Mouse (Mus musculus): ENCODE measurements at regions not wholly inside any gene's neighbourhood (a gene's known extent, or its start where the extent isn't known, plus 50 kb on each side); places are given as distances from the start of the nearest gene placed in this dataset.
A peak's percentile ranks its signal among the peaks of the same experiment; 100 is the strongest.

DNA sequence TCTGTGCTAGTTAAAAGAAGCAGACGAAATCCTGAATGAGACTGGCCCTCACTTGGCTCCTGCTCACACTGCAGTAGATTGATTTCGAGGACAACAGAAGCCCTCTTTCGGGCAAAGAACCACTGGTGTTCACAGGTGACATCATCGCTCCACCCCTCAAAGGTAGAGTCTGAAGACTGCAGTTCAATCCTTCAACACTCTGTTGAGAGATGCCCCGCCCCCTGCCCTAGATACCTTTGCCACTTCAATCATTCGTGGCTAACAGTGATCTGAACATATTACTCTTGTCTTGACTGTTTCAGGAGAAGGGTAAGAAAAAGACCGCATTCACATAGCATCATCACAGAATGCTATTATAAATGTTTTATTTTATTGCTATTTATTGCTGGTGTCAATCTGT is 205.5 kb upstream of the Gadl1 start:
- DNase-seq (ENCODE audit: low spot score) (no peak), ATAC-seq (no peak)
- H3K9me3 ChIP-seq (ENCODE audit: low read length) = no peaks in the 10 kb centered on the region
- H3K4me2 ChIP-seq (replicated peaks; ENCODE audit: low read depth, low read length) = no peak overlapping the region
- no peak overlapping the region for H3K27ac ChIP-seq (ENCODE audit: low read length)
- no peaks in the 10 kb centered on the region for H3K4me1 ChIP-seq (ENCODE audit: insufficient read depth, low read depth, low read length)
- H3K4me3 ChIP-seq (ENCODE audit: low read depth, low read length) = no peak overlapping the region
- WGBS = 83% methylated on average over 7 of the region's 7 CpGs
- TF ChIP-seq CTCF (IDR thresholded peaks at IDR 0.05) (no peak), EP300 (IDR thresholded peaks at IDR 0.05) (no peak)
- no peaks in the 10 kb centered on the region for H3K36me3 ChIP-seq (ENCODE audit: insufficient read depth, low read length)
- H3K9ac ChIP-seq (replicated peaks; ENCODE audit: low read depth) = no peak overlapping the region
- H3K27me3 ChIP-seq (replicated peaks; ENCODE audit: insufficient read depth, low read length) = no peaks in the 10 kb centered on the region

DNA sequence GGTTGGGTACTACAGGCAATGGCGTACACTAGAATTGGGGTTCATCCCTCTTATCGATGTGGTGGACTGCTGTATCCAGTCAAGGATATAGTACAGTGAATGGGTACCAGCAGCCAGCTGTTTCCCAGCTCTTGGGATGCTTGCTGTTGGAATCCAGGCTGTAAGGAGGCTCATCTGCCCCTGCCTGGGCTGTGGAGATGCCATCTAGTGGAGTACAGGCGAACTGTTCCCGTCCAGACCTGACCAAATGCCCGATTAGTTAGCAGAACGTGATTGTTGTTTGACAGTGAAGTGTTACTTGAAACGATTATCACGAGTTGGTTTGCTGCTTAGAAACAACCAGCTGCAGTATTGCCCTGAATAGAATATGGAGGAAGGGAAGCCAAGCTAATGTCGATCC is 205.0 kb upstream of the Gadl1 start:
- WGBS = 26% methylated on average over 9 of the region's 9 CpGs
- Histone ChIP-seq H3K4me3 (ENCODE audit: low read depth, low read length) (no peak overlapping the region), H3K27me3 (replicated peaks; ENCODE audit: insufficient read depth, low read length) (no peaks in the 10 kb centered on the region), H3K9ac (replicated peaks; ENCODE audit: low read depth) (no peak overlapping the region), H3K4me2 (replicated peaks; ENCODE audit: low read depth, low read length) (no peak overlapping the region), H3K4me1 (ENCODE audit: insufficient read depth, low read depth, low read length) (no peaks in the 10 kb centered on the region), H3K9me3 (ENCODE audit: low read length) (no peaks in the 10 kb centered on the region), H3K36me3 (ENCODE audit: insufficient read depth, low read length) (no peaks in the 10 kb centered on the region), H3K27ac (ENCODE audit: low read length) (no peak overlapping the region)
- peak; percentile 37; the same call in 1 of the 2 replicates for ATAC-seq
- TF ChIP-seq EP300 (IDR thresholded peaks at IDR 0.05) (no peak), CTCF (IDR thresholded peaks at IDR 0.05) (peak; percentile 93)
- peak; percentile 83 for DNase-seq (ENCODE audit: low spot score)

DNA sequence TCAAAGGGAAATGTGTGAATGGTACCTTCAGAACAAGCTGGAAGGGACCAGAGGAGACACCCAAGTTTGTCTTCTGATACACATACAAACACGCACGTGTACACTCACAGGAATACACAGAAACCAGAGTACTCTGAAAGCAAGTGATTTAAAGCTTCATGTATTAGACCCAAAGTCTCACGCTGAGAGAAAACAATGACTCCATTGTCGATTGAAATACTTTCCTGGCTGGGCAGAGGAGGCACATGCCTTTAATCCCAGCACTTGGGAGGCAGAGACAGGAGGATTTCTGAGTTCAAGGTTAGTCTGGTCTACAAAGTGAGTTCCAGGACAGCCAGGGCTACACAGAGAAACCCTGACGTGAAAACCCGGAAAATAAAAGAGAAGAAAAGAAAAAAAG is 203.5 kb upstream of the Gadl1 start:
- no peak for DNase-seq (ENCODE audit: low spot score)
- TF ChIP-seq CTCF (IDR thresholded peaks at IDR 0.05) (no peak), EP300 (IDR thresholded peaks at IDR 0.05) (no peak)
- ATAC-seq = no peak
- no peak overlapping the region for H3K4me2 ChIP-seq (replicated peaks; ENCODE audit: low read depth, low read length)
- no peaks in the 10 kb centered on the region for H3K27me3 ChIP-seq (replicated peaks; ENCODE audit: insufficient read depth, low read length)
- H3K27ac ChIP-seq (ENCODE audit: low read length) = no peak overlapping the region
- WGBS = 79% methylated on average over 6 of the region's 6 CpGs
- no peaks in the 10 kb centered on the region for H3K9me3 ChIP-seq (ENCODE audit: low read length)
- no peaks in the 10 kb centered on the region for H3K4me1 ChIP-seq (ENCODE audit: insufficient read depth, low read depth, low read length)
- H3K9ac ChIP-seq (replicated peaks; ENCODE audit: low read depth) = no peak overlapping the region
- H3K4me3 ChIP-seq (ENCODE audit: low read depth, low read length) = no peak overlapping the region
- H3K36me3 ChIP-seq (ENCODE audit: insufficient read depth, low read length) = no peaks in the 10 kb centered on the region

DNA sequence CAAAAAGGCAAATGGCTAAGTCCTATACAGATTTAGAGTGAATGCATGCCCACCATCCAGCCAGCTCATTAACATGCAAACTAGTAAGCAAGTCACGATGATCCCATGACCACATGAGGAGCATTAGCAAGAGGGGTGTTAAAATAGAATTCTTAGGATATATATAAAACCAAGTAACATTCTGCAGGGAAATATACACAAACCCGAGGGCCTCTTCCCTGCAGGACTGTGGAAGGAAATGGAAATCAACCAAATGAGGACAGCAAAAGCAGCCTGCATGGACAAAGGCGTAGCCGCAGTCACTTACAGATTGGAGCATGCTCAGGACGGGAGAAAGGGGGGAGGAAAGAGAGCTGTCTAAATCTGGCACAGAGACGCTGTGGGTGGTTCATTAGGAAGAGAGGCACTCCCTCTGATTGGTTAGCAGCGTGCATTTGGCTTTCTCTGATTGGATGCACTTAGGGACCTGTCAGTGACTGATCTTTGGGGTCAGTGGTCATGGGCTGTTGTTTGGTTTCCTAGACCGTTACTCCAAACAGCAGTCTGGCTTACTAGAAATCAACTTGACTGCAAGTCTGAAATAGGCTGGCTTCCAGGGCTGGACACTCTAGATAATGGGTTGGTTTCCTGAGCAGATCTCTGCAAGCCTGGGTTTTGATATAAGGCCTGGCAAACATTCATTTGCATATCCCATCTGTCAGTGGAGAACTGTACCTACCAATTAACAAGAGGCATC is 200.9 kb upstream of the Gadl1 start:
- H3K4me1 ChIP-seq (ENCODE audit: insufficient read depth, low read depth, low read length) = no peaks in the 10 kb centered on the region
- ATAC-seq (peak; percentile 96), DNase-seq (ENCODE audit: low spot score) (peak; percentile 88)
- no peaks in the 10 kb centered on the region for H3K27me3 ChIP-seq (replicated peaks; ENCODE audit: insufficient read depth, low read length)
- H3K36me3 ChIP-seq (ENCODE audit: insufficient read depth, low read length) = no peaks in the 10 kb centered on the region
- H3K9ac ChIP-seq (replicated peaks; ENCODE audit: low read depth) = no peak overlapping the region
- no peak overlapping the region for H3K4me2 ChIP-seq (replicated peaks; ENCODE audit: low read depth, low read length)
- TF ChIP-seq CTCF (IDR thresholded peaks at IDR 0.05) = no peak
- 0 out of 2 replicates have a peak, but pooled peaks have one; percentile 41 for TF ChIP-seq EP300 (IDR thresholded peaks at IDR 0.05)
- H3K9me3 ChIP-seq (ENCODE audit: low read length) = no peaks in the 10 kb centered on the region
- 22% methylated on average over 8 of the region's 8 CpGs for WGBS
- H3K4me3 ChIP-seq (ENCODE audit: low read depth, low read length) = no peak overlapping the region
- no peak overlapping the region for H3K27ac ChIP-seq (ENCODE audit: low read length)

DNA sequence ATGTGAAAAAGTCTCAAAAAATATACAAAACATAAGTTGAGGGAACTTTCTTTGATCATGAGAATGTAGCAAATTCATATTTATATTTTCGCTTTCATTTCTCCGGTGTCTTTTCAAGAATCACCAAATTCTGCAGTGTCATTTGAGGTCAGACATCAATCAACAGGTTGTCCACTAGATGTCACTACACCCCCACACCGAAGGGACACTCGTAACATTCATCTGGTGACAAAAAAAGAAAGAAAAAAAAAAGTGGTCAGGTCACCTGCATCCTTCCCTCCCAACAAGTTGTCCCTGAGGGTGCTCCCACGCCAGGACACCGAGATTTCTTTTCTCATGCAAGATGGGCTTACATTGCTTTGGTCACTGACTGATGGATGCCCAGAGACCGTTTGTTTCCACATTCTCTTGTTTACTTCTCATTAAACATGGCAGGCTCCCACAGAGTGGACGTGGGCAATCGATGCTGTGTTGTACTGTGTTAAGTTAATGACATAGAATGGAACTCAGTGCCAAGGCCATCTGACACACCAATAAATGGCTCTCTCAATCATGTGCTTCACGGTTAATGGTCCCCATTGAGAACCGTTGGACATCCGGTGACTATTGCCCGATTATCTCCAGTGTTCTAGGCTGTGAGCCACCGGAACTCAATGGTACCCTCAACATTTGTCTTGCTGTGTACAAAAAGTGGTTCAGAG is 199.1 kb upstream of the Gadl1 start:
- TF ChIP-seq CTCF (IDR thresholded peaks at IDR 0.05) (peak; percentile 77), EP300 (IDR thresholded peaks at IDR 0.05) (no peak)
- ATAC-seq (no peak), DNase-seq (ENCODE audit: low spot score) (peak; percentile 37)
- H3K36me3 ChIP-seq (ENCODE audit: insufficient read depth, low read length) = no peaks in the 10 kb centered on the region
- 76% methylated on average over 14 of the region's 14 CpGs for WGBS
- H3K9me3 ChIP-seq (ENCODE audit: low read length) = no peaks in the 10 kb centered on the region
- no peak overlapping the region for H3K27ac ChIP-seq (ENCODE audit: low read length)
- no peak overlapping the region for H3K9ac ChIP-seq (replicated peaks; ENCODE audit: low read depth)
- no peak overlapping the region for H3K4me2 ChIP-seq (replicated peaks; ENCODE audit: low read depth, low read length)
- H3K4me1 ChIP-seq (ENCODE audit: insufficient read depth, low read depth, low read length) = no peaks in the 10 kb centered on the region
- no peaks in the 10 kb centered on the region for H3K27me3 ChIP-seq (replicated peaks; ENCODE audit: insufficient read depth, low read length)
- H3K4me3 ChIP-seq (ENCODE audit: low read depth, low read length) = no peak overlapping the region

DNA sequence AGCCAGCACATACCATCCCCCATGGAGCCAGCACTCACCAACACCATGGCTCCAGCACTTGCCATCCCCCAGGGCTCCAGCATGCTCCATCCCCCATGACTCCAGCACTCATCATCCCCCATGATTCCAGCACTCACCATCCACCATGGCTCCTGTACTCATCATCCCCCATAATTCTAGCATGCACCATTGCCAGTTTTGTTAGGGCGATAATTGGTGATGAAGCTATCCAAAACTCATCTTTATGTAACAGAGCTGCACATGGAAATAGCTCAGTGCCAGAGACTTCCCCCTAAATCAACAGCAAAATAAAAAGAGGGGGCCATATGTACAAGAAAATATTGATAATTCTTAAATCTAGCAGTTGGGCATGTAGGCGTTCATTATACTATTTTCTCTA is 188.9 kb upstream of the Gadl1 start:
- Histone ChIP-seq H3K9ac (replicated peaks; ENCODE audit: low read depth) (no peak overlapping the region), H3K36me3 (ENCODE audit: insufficient read depth, low read length) (no peaks in the 10 kb centered on the region), H3K9me3 (ENCODE audit: low read length) (no peaks in the 10 kb centered on the region), H3K27me3 (replicated peaks; ENCODE audit: insufficient read depth, low read length) (no peaks in the 10 kb centered on the region), H3K4me3 (ENCODE audit: low read depth, low read length) (no peak overlapping the region), H3K27ac (ENCODE audit: low read length) (no peak overlapping the region), H3K4me2 (replicated peaks; ENCODE audit: low read depth, low read length) (no peak overlapping the region), H3K4me1 (ENCODE audit: insufficient read depth, low read depth, low read length) (no peaks in the 10 kb centered on the region)
- ATAC-seq (no peak), DNase-seq (ENCODE audit: low spot score) (no peak)
- TF ChIP-seq CTCF (IDR thresholded peaks at IDR 0.05) = no peak
- no peak for TF ChIP-seq EP300 (IDR thresholded peaks at IDR 0.05)
- WGBS = 93% methylated on average over 2 of the region's 2 CpGs

All from lung, postnatal 0 days (tissue).